Mouse (Mus musculus) stomach, postnatal 0 days (tissue): ENCODE data around the gene Tubb4a. TPM values are rescaled to one million over a fixed set of nuclear protein-coding genes. Genes with fewer than 3 reads are reported as not detected.

Source experiments
- ATAC-seq: fragments of 200-750 bp; cut with Nextera tagmentation; 2 replicates; pipeline ENCODE4 v1.8.0; 2017; ENCODE audit not compliant: low FRiP score, low TSS enrichment
- DNase-seq: peaks from one replicate; pipeline ENCODE4 v3.0.0-alpha.2; 2016; ENCODE audit warnings: low spot score
- H3K27ac ChIP-seq: fragments of 300-500 bp; sonication (generic); replicated peaks from 2 replicates; pipeline ENCODE4 v1.5.1; 2014; ENCODE audit warnings: mild to moderate bottlenecking, control low read depth
- H3K27me3 ChIP-seq: fragments of 300-500 bp; sonication (generic); 2 replicates; pipeline ENCODE4 v1.6.1; 2014; ENCODE audit warnings: low read length; ENCODE audit not compliant: control insufficient read depth, insufficient read depth
- H3K36me3 ChIP-seq: fragments of 300-500 bp; sonication (generic); 2 replicates; pipeline ENCODE4 v1.6.1; 2014; ENCODE audit warnings: low read length, mixed read lengths; ENCODE audit not compliant: control insufficient read depth, insufficient read depth
- H3K4me1 ChIP-seq: fragments of 300-500 bp; sonication (generic); replicated peaks from 2 replicates; pipeline ENCODE4 v1.6.1; 2014; ENCODE audit warnings: antibody characterized with exemption; ENCODE audit not compliant: control insufficient read depth, insufficient read depth
- H3K4me2 ChIP-seq: fragments of 300-500 bp; sonication (generic); replicated peaks from 2 replicates; pipeline ENCODE4 v1.6.1; 2014; ENCODE audit warnings: low read depth, mild to moderate bottlenecking, control low read depth, moderate library complexity
- H3K4me3 ChIP-seq: fragments of 300-500 bp; sonication (generic); 2 replicates; pipeline ENCODE4 v1.5.1; 2014; ENCODE audit warnings: low read depth, low read length, control low read depth
- H3K9ac ChIP-seq: fragments of 300-500 bp; sonication (generic); 2 replicates; pipeline ENCODE4 v1.6.1; 2014; ENCODE audit warnings: mild to moderate bottlenecking, low read length, control low read depth, mixed read lengths
- H3K9me3 ChIP-seq: fragments of 300-500 bp; sonication (generic); 2 replicates; pipeline ENCODE4 v1.6.1; 2016; ENCODE audit warnings: low read length; ENCODE audit not compliant: control insufficient read depth
- CTCF ChIP-seq: IDR thresholded peaks from 2 replicates; pipeline ENCODE4 v1.5.1; 2016; ENCODE audit warnings: antibody characterized with exemption, low read depth, mild to moderate bottlenecking, moderate library complexity
- EP300 ChIP-seq: optimal IDR thresholded peaks from 2 replicates; pipeline ENCODE3; 2016; ENCODE audit warnings: antibody characterized with exemption
- WGBS: fragments of 180-500 bp; shearing (Covaris S2); extraction: QIAGEN DNeasy Blood & Tissue Kit; methylation state at CpG from one replicate; pipeline ENCODE4 v1.1.7; 2014; 5-methylcytosine and 5-hydroxymethylcytosine counted together
- polyA plus RNA-seq: library from polyadenylated mRNA; unstranded; fragments of >200 nt; fragmentation: Nextera tagmentation; extraction: Ambion mirVana; gene quantifications from 2 replicates; pipeline ENCODE4 v1.2.1, GENCODE M21; 2015

Tubb4a gene
- polyA plus RNA-seq, 1 experiment from 2014 or later = 9.5 TPM

- DNase-seq = no peak
- Histone ChIP-seq H3K9me3 (no peaks in the 10 kb centered on the region), H3K9ac (no peak overlapping the region), H3K36me3 (no peaks in the 10 kb centered on the region), H3K4me1 (no peaks in the 10 kb centered on the region), H3K27ac (no peak overlapping the region), H3K4me2 (no peak overlapping the region), H3K27me3 (no peaks in the 10 kb centered on the region), H3K4me3 (no peak overlapping the region)
- ATAC-seq = peak; percentile 65
- 55% methylated on average over 3 of the region's 3 CpGs for WGBS
- no peak for TF ChIP-seq EP300
Observed at GRCm38 (mm10) chr17:57125853-57126622, 38.5 kb upstream of the Tubb4a start.

DNA sequence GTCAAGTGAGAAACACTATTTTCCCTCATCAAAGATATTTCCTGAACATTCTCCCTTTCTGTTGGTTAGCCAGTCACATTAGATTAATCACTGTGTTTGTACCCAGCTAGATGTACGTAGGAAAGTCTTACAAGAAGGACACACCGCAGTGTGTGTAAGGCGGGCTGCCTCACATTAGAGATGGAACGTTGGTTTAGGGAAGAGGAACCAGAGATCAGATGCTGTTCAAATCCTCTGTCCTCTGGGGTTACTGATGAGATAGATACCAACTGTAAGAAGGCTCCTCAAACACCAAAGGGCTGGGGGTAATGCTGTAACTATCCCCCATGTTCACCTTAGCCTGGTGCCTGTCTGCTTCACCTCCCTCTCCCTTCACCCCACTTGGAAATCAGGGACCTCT is 37.2 kb upstream of the Tubb4a start:
- H3K4me3 ChIP-seq = no peak overlapping the region
- 68% methylated on average over 4 of the region's 4 CpGs for WGBS
- no peak overlapping the region for H3K4me2 ChIP-seq
- TF ChIP-seq EP300 (no peak), CTCF (no peak)
- no peaks in the 10 kb centered on the region for H3K36me3 ChIP-seq
- no peaks in the 10 kb centered on the region for H3K4me1 ChIP-seq
- no peaks in the 10 kb centered on the region for H3K27me3 ChIP-seq
- no peak overlapping the region for H3K27ac ChIP-seq
- H3K9me3 ChIP-seq = no peaks in the 10 kb centered on the region
- no peak for DNase-seq
- ATAC-seq = no peak
- no peak overlapping the region for H3K9ac ChIP-seq

GRCm38 (mm10) chr17:57123192-57124118 is 35.9 kb upstream of the Tubb4a start:
- Histone ChIP-seq H3K4me3 (no peak overlapping the region), H3K9me3 (no peaks in the 10 kb centered on the region), H3K27ac (no peak overlapping the region), H3K27me3 (no peaks in the 10 kb centered on the region), H3K4me1 (no peaks in the 10 kb centered on the region), H3K4me2 (no peak overlapping the region), H3K9ac (no peak overlapping the region), H3K36me3 (no peaks in the 10 kb centered on the region)
- TF ChIP-seq EP300 = no peak
- no peak for TF ChIP-seq CTCF
- DNase-seq (no peak), ATAC-seq (no peak)
- 86% methylated on average over 11 of the region's 11 CpGs for WGBS

- no peak overlapping the region for H3K4me3 ChIP-seq
- TF ChIP-seq EP300 (no peak), CTCF (no peak)
- no peak overlapping the region for H3K4me2 ChIP-seq
- no peaks in the 10 kb centered on the region for H3K36me3 ChIP-seq
- DNase-seq (no peak), ATAC-seq (no peak)
- no peaks in the 10 kb centered on the region for H3K27me3 ChIP-seq
- H3K9ac ChIP-seq = no peak overlapping the region
- 66% methylated on average over 2 of the region's 2 CpGs for whole genome bisulfite sequencing
- no peaks in the 10 kb centered on the region for H3K9me3 ChIP-seq
- no peak overlapping the region for H3K27ac ChIP-seq
- no peaks in the 10 kb centered on the region for H3K4me1 ChIP-seq
Observed at GRCm38 (mm10) chr17:57121856-57122255, 34.3 kb upstream of the Tubb4a start.

DNA sequence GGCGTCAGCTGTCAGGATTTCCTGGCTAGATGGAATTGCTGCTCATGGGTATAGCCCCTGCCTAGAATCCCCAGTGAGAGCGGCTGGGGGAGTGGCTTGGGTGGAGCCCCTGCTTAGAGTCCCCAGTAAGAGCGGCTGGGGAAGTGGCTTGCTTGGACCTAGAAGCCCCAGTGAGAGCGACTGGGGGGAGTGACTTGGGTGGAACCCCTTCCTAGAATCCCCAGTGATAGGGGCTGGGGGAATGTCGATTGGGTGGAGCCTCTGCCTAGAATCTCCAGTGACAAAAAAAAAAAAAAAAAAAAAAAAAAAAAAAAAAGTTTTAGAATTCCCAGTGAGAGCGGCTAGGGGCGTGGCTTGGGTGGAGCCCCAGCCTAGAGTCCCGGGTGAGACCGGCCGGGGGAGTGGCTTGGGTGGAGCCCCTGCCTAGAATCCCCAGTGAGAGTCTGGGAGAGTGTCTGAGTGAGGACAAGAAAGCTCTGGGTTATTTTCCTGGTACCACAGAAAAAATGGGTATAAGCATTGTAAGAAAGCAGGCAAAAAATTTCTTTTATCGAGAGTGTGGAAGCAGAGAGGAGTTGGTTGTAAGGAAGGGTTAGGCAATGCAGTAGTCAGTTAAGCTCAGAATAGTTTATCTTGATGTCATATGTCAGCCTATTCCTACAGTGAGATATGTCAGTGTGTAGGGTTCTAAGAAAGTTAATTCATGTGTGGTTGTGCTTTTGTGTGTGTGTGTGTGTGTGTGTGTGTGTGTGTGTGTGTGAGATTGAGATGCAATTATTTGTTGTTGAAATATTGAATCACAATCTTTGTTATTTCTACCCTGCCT is 31.2 kb upstream of the Tubb4a start:
- Histone ChIP-seq H3K27me3 (no peaks in the 10 kb centered on the region), H3K27ac (no peak overlapping the region), H3K9me3 (no peaks in the 10 kb centered on the region), H3K4me2 (no peak overlapping the region), H3K4me1 (no peaks in the 10 kb centered on the region), H3K9ac (no peak overlapping the region), H3K36me3 (no peaks in the 10 kb centered on the region), H3K4me3 (no peak overlapping the region)
- TF ChIP-seq CTCF (no peak), EP300 (no peak)
- ATAC-seq (peak; percentile 70; the same call in 1 of the 2 replicates), DNase-seq (peak; percentile 53)
- WGBS = under 1% methylated on average over 11 of the region's 11 CpGs
